Mouse (Mus musculus) G1E (cell line): ENCODE measurements around the gene Aqp9. TPM values are rescaled to one million over a fixed set of nuclear protein-coding genes. Genes with fewer than 3 reads are reported as not detected.

Source experiments
- ATAC-seq: 2 replicates; pipeline ENCODE4 v1.8.0; 2016; ENCODE audit warnings: mild to moderate bottlenecking; ENCODE audit not compliant: insufficient number of reproducible peaks, poor library complexity, low FRiP score, severe bottlenecking; ENCODE audit errors: extremely low read depth
- DNase-seq: peaks from one replicate; pipeline ENCODE4 v3.0.0; 2012; ENCODE audit warnings: low spot score
- H3K27me3 ChIP-seq: 2 replicates; pipeline ENCODE4 v1.6.1; 2012; ENCODE audit warnings: mild to moderate bottlenecking, low read length, inconsistent platforms; ENCODE audit not compliant: insufficient read depth
- H3K36me3 ChIP-seq: replicated peaks from 2 replicates; pipeline ENCODE3; 2012; ENCODE audit warnings: mild to moderate bottlenecking, inconsistent platforms
- H3K4me1 ChIP-seq: 2 replicates; pipeline ENCODE4 v1.6.1; 2012; ENCODE audit warnings: low read depth, low read length, inconsistent platforms, mixed read lengths; ENCODE audit not compliant: insufficient read depth
- H3K4me3 ChIP-seq: 2 replicates; pipeline ENCODE4 v1.5.1; 2012; ENCODE audit warnings: low read depth, mild to moderate bottlenecking, inconsistent platforms, low read length, moderate library complexity, mixed read lengths
- H3K9me3 ChIP-seq: replicated peaks from 2 replicates; pipeline ENCODE4 v1.6.1; 2012; ENCODE audit warnings: inconsistent platforms
- CTCF ChIP-seq: IDR thresholded peaks from 2 replicates; pipeline ENCODE4 v1.5.1; 2012; ENCODE audit warnings: low read depth, low read length, inconsistent platforms, mixed read lengths
- GATA1 ChIP-seq: IDR thresholded peaks from 2 replicates; pipeline ENCODE4 v1.6.1; 2012; ENCODE audit warnings: borderline replicate concordance, low read length, inconsistent platforms, mixed read lengths
- GATA2 ChIP-seq: IDR thresholded peaks from 2 replicates; pipeline ENCODE4 v1.6.1; 2012; ENCODE audit warnings: low read depth, low read length, inconsistent platforms, borderline replicate concordance
- POLR2AphosphoS5 ChIP-seq: IDR thresholded peaks from 2 replicates; pipeline ENCODE4 v1.6.1; 2012; ENCODE audit warnings: low read depth, low read length, inconsistent platforms; ENCODE audit not compliant: insufficient replicate concordance
- TAL1 ChIP-seq: conservative IDR thresholded peaks from 2 replicates; pipeline ENCODE4 v1.6.1; 2012; ENCODE audit warnings: low read depth, low read length, inconsistent platforms, mixed read lengths
- polyA plus RNA-seq: library from polyadenylated mRNA; stranded (reverse); fragments of >175 nt; gene quantifications from 2 replicates; pipeline ENCODE4 v1.2.3, GENCODE M21; 2012
- total RNA-seq, 2 experiments: library from RNA; stranded (forward) in 1 of 2; stranded (reverse) in 1 of 2; fragments of 200-1000 nt in 1 of 2; fragments of >200 nt in 1 of 2; fragmentation: Nextera tagmentation in 1 of 2; gene quantifications; 2 replicates each; pipeline ENCODE4 v1.2.3; 2014 to 2017

Aqp9 gene
- total and polyA plus RNA-seq, 3 experiments, result 0.05 to 4.9 (median 2.2) TPM

DNA sequence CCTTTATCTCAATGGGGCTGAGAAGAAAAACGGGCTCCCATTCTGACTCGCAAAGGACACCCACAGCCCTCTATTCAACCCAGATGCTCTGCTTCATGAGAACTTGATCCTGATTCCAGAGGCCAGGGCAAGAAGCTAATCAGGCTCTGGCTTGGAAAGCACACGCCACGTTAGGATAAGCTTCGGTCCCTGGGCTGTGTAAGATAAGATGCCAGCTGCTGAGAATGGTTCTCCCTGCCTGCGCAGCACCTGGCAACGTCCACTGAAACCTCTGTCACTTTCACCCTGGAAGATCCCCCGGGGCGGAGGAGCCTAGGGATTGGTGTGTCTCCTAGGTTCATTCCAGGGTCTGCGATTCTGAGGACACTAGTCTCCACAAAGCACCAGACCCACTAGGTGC lies 22.3 kb downstream of the Aqp9 start:
- Histone ChIP-seq H3K4me1 (peaks cover 11% of the 10 kb centered on the region), H3K4me3 (no peak overlapping the region), H3K36me3 (no peaks in the 10 kb centered on the region), H3K27me3 (no peaks in the 10 kb centered on the region), H3K9me3 (no peaks in the 10 kb centered on the region)
- TF ChIP-seq GATA1 (no peak), CTCF (no peak), GATA2 (no peak), TAL1 (no peak), POLR2AphosphoS5 (no peak)
- DNase-seq (no peak), ATAC-seq (no peak)

DNA sequence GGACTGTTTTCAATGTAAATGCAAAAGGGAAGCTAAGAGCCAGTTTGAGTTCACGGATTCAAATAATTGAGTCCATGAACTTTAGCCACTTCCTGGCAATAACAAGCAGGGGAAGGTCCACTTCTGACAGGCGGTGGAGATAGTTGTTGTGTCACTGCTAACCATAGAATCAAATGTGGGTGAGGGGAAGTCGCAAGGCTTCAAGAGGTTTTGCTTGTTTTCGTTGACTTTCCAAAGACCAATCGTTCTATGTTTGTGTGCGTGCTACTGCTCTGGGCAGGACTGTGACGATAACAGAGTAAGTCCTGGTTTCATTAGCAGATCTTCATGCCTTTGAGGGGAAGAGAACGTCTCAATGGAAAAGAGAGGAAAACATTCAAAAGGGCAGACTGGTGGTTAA lies 28.3 kb downstream of the Aqp9 start:
- H3K4me3 ChIP-seq, result no peak overlapping the region
- H3K4me1 ChIP-seq, result no peaks in the 10 kb centered on the region
- DNase-seq (no peak), ATAC-seq (no peak)
- TF ChIP-seq POLR2AphosphoS5, result no peak
- TF ChIP-seq CTCF, result no peak
- no peak for TF ChIP-seq TAL1
- no peak for TF ChIP-seq GATA2
- no peak for TF ChIP-seq GATA1
- H3K36me3 ChIP-seq, result no peaks in the 10 kb centered on the region
- peaks cover 6% of the 10 kb centered on the region; the same call in 1 of the 2 replicates for H3K27me3 ChIP-seq
- H3K9me3 ChIP-seq, result no peaks in the 10 kb centered on the region

DNA sequence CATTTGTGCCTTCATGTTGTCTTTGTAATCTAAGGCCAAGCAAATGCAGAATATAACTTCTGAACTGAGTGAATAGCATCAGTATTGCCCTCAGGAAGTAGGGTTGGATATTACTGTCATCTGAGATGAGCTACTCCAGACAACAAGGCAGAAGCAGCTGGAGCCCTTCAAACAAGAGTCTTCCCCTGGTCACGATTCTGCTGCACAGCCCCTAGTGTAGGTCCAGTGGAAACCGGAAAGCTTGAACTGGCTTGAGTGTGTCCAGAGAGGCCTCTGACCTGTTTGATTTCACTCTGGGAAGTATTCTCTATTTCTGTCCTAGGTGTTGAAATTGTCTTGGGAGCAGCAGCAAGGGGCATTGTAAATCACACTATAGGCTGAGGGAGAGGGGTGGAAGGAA lies 29.5 kb downstream of the Aqp9 start:
- no peak for DNase-seq
- no peaks in the 10 kb centered on the region for H3K9me3 ChIP-seq
- peaks cover 6% of the 10 kb centered on the region; the same call in 1 of the 2 replicates for H3K27me3 ChIP-seq
- no peaks in the 10 kb centered on the region for H3K36me3 ChIP-seq
- TF ChIP-seq POLR2AphosphoS5 (no peak), GATA2 (no peak), CTCF (no peak), GATA1 (no peak), TAL1 (no peak)
- no peak overlapping the region for H3K4me3 ChIP-seq
- no peak for ATAC-seq
- no peaks in the 10 kb centered on the region for H3K4me1 ChIP-seq

DNA sequence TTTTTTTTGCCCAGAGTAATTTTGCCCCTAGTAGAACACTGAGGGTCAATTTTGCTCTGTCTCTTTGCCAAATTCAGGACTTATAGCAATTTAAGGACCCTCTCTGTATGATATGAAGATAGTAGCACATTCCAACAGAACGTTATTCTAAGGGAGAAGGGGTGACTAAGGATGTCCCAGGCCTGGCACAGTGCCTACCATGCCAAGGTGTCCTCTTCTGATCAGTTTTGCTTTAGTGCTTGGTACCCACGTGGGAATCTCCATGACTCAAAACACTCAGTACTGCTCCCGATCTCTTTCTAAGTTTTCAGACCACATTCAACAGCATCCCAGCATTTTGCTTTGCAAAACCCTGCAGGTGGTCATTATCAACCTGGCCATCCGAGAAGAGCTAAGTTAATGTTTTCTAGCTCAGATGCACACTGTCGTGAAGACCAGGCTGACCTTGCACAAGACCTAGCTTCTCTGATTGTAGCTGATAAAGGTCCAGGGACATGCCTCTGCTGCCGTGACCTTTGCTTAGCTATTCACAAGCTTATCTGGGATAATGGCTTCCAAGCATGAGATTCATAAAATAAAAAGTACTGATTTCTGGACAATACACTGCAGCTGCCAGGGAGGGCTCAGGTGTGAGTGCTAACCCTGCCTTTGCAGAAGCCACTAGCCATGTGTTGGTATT lies 31.1 kb downstream of the Aqp9 start:
- no peak for DNase-seq
- no peak for ATAC-seq

DNA sequence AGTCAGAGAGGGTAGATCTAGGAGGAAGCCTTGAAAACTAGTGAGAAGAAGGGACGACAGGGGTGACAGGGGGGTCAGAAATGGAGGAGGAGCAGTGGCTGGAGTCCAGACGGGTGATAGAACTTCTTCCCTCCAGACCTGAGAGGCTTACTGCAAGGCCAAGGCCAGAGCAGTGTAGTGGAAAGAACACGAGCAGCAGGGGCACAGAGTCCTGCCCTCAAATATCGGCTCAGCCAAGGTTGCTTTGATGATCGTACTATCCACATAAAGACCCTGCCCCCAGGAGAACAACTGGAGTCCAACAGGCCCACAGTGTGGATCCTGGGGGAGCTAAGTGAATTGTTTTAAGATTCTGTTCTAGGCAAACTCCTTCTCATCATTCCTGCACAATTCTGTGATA lies 33.4 kb downstream of the Aqp9 start:
- DNase-seq (no peak), ATAC-seq (no peak)
- no peaks in the 10 kb centered on the region; the same call in 1 of the 2 replicates for H3K4me1 ChIP-seq
- no peaks in the 10 kb centered on the region for H3K9me3 ChIP-seq
- peaks cover 18% of the 10 kb centered on the region for H3K27me3 ChIP-seq
- no peak overlapping the region for H3K4me3 ChIP-seq
- H3K36me3 ChIP-seq, result no peaks in the 10 kb centered on the region
- no peak for TF ChIP-seq GATA2
- no peak for TF ChIP-seq CTCF
- no peak for TF ChIP-seq TAL1
- no peak for TF ChIP-seq GATA1
- no peak for TF ChIP-seq POLR2AphosphoS5

More for the DNA sequence above, 31.1 kb downstream of the Aqp9 start:
- Histone ChIP-seq H3K27me3 (peaks cover 13% of the 10 kb centered on the region), H3K9me3 (no peaks in the 10 kb centered on the region), H3K36me3 (no peaks in the 10 kb centered on the region), H3K4me3 (no peak overlapping the region), H3K4me1 (no peaks in the 10 kb centered on the region; the same call in 1 of the 2 replicates)
- no peak for TF ChIP-seq TAL1
- no peak for TF ChIP-seq POLR2AphosphoS5
- no peak for TF ChIP-seq CTCF
- no peak for TF ChIP-seq GATA2
- no peak for TF ChIP-seq GATA1

DNA sequence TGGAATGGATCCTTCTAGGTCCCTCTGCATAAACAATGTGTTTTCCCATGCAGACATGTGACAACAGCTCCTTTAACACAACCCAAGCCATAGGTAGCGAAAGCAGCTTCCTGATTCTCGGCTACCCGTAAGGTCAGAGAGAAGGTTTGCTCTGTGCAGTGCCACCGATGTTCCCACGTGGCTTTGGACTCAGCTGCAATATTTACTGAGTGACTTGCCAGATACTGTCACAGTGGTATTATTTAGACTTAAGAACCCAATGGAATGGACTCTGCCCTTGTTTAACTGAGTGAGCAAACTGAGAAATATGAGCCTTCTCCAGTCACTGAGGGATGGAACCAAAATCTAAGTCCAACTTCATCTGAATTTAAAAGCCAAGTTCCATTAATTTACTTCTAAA lies 35.3 kb downstream of the Aqp9 start:
- Histone ChIP-seq H3K4me1 (peaks cover 3% of the 10 kb centered on the region; the same call in 1 of the 2 replicates), H3K9me3 (no peaks in the 10 kb centered on the region), H3K27me3 (peaks cover 18% of the 10 kb centered on the region), H3K4me3 (no peak overlapping the region), H3K36me3 (no peaks in the 10 kb centered on the region)
- ATAC-seq (no peak), DNase-seq (no peak)
- no peak for TF ChIP-seq TAL1
- TF ChIP-seq CTCF, result no peak
- no peak for TF ChIP-seq GATA1
- TF ChIP-seq POLR2AphosphoS5, result no peak
- no peak for TF ChIP-seq GATA2

DNA sequence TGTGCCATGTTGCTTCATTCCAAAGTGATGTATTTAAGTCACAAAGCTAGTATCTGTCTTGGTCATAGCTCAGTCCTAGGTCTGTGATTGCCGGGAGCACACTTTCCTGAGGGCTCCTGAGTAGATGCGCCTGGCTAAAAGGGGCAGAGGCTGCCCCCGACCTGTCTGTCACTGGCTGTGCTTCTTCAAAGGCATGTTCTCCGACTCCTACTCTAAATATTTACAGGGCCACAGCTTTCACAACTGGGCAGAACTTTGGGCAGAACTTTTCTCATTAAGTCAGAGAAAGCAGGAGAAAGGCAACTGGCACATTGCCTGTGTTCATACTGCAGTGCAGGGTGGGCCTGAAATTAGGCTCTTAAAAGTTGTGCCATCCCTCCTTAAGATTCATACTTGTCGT lies 36.7 kb downstream of the Aqp9 start:
- no peaks in the 10 kb centered on the region for H3K9me3 ChIP-seq
- no peak for DNase-seq
- TF ChIP-seq TAL1 (no peak), POLR2AphosphoS5 (no peak), CTCF (no peak), GATA2 (no peak), GATA1 (no peak)
- ATAC-seq, result no peak
- no peak overlapping the region for H3K4me3 ChIP-seq
- peaks cover 5% of the 10 kb centered on the region; the same call in 1 of the 2 replicates for H3K4me1 ChIP-seq
- H3K36me3 ChIP-seq, result no peaks in the 10 kb centered on the region
- H3K27me3 ChIP-seq, result peaks cover 18% of the 10 kb centered on the region
